Mouse (Mus musculus): ENCODE measurements around the gene Slc4a1ap. TPM values are rescaled to one million over a fixed set of nuclear protein-coding genes. Genes with fewer than 3 reads are reported as not detected.

Slc4a1ap gene
- polyA plus RNA-seq (2015; fragmentation: Nextera tagmentation; extraction: Ambion mirVana): 10.6 and 11.0 TPM in 2 replicates

- peak within 1 kb of the TSS; percentile 31; the same call in 1 of the 2 replicates for H3K27ac ChIP-seq (ENCODE audit: low read length)
- no peaks in the 10 kb centered on the region for H3K27me3 ChIP-seq (ENCODE audit: control insufficient read depth, insufficient read depth, low read depth, low read length)
- no peaks in the 10 kb centered on the region for H3K9me3 ChIP-seq (replicated peaks; ENCODE audit: control insufficient read depth, low read length)
- ATAC-seq (ENCODE audit: low read depth): peak; percentile 83
- peak within 1 kb of the TSS; percentile 86 for H3K9ac ChIP-seq (ENCODE audit: low read depth, low read length)
- peaks cover 13% of the 10 kb centered on the region for H3K4me1 ChIP-seq (ENCODE audit: control insufficient read depth, low read depth, low read length)
- peaks cover 10% of the 10 kb centered on the region for H3K36me3 ChIP-seq (ENCODE audit: control insufficient read depth, insufficient read depth)
- peak within 1 kb of the TSS; percentile 90 for H3K4me2 ChIP-seq (ENCODE audit: low read depth, low read length)
- WGBS (ENCODE audit: insufficient replicate concordance): under 1% methylated on average over 28 of the region's 28 CpGs
- peak within 1 kb of the TSS; percentile 91 for H3K4me3 ChIP-seq (ENCODE audit: low read depth, low read length)
Observed at GRCm38 (mm10) chr5:31526354-31527116, at the start of gene Slc4a1ap. TSS of gene Slc4a1ap (plus strand) at chr5:31526995.

- Histone ChIP-seq H3K36me3 (ENCODE audit: control insufficient read depth, insufficient read depth) (peaks cover 26% of the 10 kb centered on the region), H3K4me2 (ENCODE audit: low read depth, low read length) (no peak overlapping the region), H3K4me3 (ENCODE audit: low read depth, low read length) (no peak overlapping the region), H3K4me1 (ENCODE audit: control insufficient read depth, low read depth, low read length) (no peaks in the 10 kb centered on the region), H3K27me3 (ENCODE audit: control insufficient read depth, insufficient read depth, low read depth, low read length) (no peaks in the 10 kb centered on the region), H3K9me3 (replicated peaks; ENCODE audit: control insufficient read depth, low read length) (no peaks in the 10 kb centered on the region), H3K27ac (ENCODE audit: low read length) (no peak overlapping the region), H3K9ac (ENCODE audit: low read depth, low read length) (no peak overlapping the region)
- no peak for ATAC-seq (ENCODE audit: low read depth)
- WGBS (ENCODE audit: insufficient replicate concordance): 80% methylated on average over 4 of the region's 4 CpGs
Observed at GRCm38 (mm10) chr5:31480536-31480935, 46.3 kb upstream of the Slc4a1ap start.

GRCm38 (mm10) chr5:31485440-31485839, 41.4 kb upstream of the Slc4a1ap start, which contains the start of gene 4930548H24Rik:
TSS of gene 4930548H24Rik (plus strand) at chr5:31485740.
- Histone ChIP-seq H3K9me3 (replicated peaks; ENCODE audit: control insufficient read depth, low read length) (no peaks in the 10 kb centered on the region), H3K36me3 (ENCODE audit: control insufficient read depth, insufficient read depth) (peaks cover 3% of the 10 kb centered on the region; the same call in 1 of the 2 replicates), H3K4me2 (ENCODE audit: low read depth, low read length) (no peak within 1 kb of the TSS), H3K4me1 (ENCODE audit: control insufficient read depth, low read depth, low read length) (no peaks in the 10 kb centered on the region), H3K4me3 (ENCODE audit: low read depth, low read length) (no peak within 1 kb of the TSS), H3K27me3 (ENCODE audit: control insufficient read depth, insufficient read depth, low read depth, low read length) (no peaks in the 10 kb centered on the region), H3K9ac (ENCODE audit: low read depth, low read length) (no peak within 1 kb of the TSS), H3K27ac (ENCODE audit: low read length) (no peak within 1 kb of the TSS)
- WGBS (ENCODE audit: insufficient replicate concordance): 72% methylated on average over 3 of the region's 3 CpGs
- no peak for ATAC-seq (ENCODE audit: low read depth)

- H3K9me3 ChIP-seq (replicated peaks; ENCODE audit: control insufficient read depth, low read length): no peaks in the 10 kb centered on the region
- no peaks in the 10 kb centered on the region for H3K4me1 ChIP-seq (ENCODE audit: control insufficient read depth, low read depth, low read length)
- no peak for ATAC-seq (ENCODE audit: low read depth)
- no peak overlapping the region for H3K4me3 ChIP-seq (ENCODE audit: low read depth, low read length)
- H3K9ac ChIP-seq (ENCODE audit: low read depth, low read length): no peak overlapping the region
- H3K27me3 ChIP-seq (ENCODE audit: control insufficient read depth, insufficient read depth, low read depth, low read length): no peaks in the 10 kb centered on the region
- no peak overlapping the region for H3K27ac ChIP-seq (ENCODE audit: low read length)
- H3K4me2 ChIP-seq (ENCODE audit: low read depth, low read length): no peak overlapping the region
- no peaks in the 10 kb centered on the region for H3K36me3 ChIP-seq (ENCODE audit: control insufficient read depth, insufficient read depth)
- 61% methylated on average over 3 of the region's 3 CpGs for WGBS (ENCODE audit: insufficient replicate concordance)
Observed at GRCm38 (mm10) chr5:31487889-31488288, 38.9 kb upstream of the Slc4a1ap start.

GRCm38 (mm10) chr5:31489116-31489769, 37.6 kb upstream of the Slc4a1ap start:
- WGBS (ENCODE audit: insufficient replicate concordance): 53% methylated on average over 7 of the region's 7 CpGs

GRCm38 (mm10) chr5:31492031-31492430, 34.8 kb upstream of the Slc4a1ap start:
- peaks cover 3% of the 10 kb centered on the region; the same call in 1 of the 2 replicates for H3K36me3 ChIP-seq (ENCODE audit: control insufficient read depth, insufficient read depth)
- peaks cover 11% of the 10 kb centered on the region for H3K4me1 ChIP-seq (ENCODE audit: control insufficient read depth, low read depth, low read length)
- no peak overlapping the region for H3K4me3 ChIP-seq (ENCODE audit: low read depth, low read length)
- 0 out of 2 replicates have a peak, but pooled peaks cover 2% of the 10 kb centered on the region for H3K27me3 ChIP-seq (ENCODE audit: control insufficient read depth, insufficient read depth, low read depth, low read length)
- WGBS (ENCODE audit: insufficient replicate concordance): 58% methylated on average over 1 of the region's 1 CpGs
- H3K27ac ChIP-seq (ENCODE audit: low read length): no peak overlapping the region
- no peak overlapping the region for H3K4me2 ChIP-seq (ENCODE audit: low read depth, low read length)
- H3K9ac ChIP-seq (ENCODE audit: low read depth, low read length): no peak overlapping the region
- ATAC-seq (ENCODE audit: low read depth): no peak
- no peaks in the 10 kb centered on the region for H3K9me3 ChIP-seq (replicated peaks; ENCODE audit: control insufficient read depth, low read length)

More at GRCm38 (mm10) chr5:31489116-31489769, 37.6 kb upstream of the Slc4a1ap start:
- H3K27ac ChIP-seq (ENCODE audit: low read length): no peak overlapping the region
- no peak overlapping the region for H3K4me2 ChIP-seq (ENCODE audit: low read depth, low read length)
- H3K27me3 ChIP-seq (ENCODE audit: control insufficient read depth, insufficient read depth, low read depth, low read length): 0 out of 2 replicates have a peak, but pooled peaks cover 2% of the 10 kb centered on the region
- no peak overlapping the region for H3K9ac ChIP-seq (ENCODE audit: low read depth, low read length)
- no peaks in the 10 kb centered on the region for H3K9me3 ChIP-seq (replicated peaks; ENCODE audit: control insufficient read depth, low read length)
- ATAC-seq (ENCODE audit: low read depth): no peak
- peaks cover 3% of the 10 kb centered on the region for H3K4me1 ChIP-seq (ENCODE audit: control insufficient read depth, low read depth, low read length)
- H3K4me3 ChIP-seq (ENCODE audit: low read depth, low read length): no peak overlapping the region
- H3K36me3 ChIP-seq (ENCODE audit: control insufficient read depth, insufficient read depth): no peaks in the 10 kb centered on the region

GRCm38 (mm10) chr5:31494513-31495297, 32.1 kb upstream of the Slc4a1ap start, which contains the start of gene Gpn1:
TSS of gene Gpn1 (plus strand) at chr5:31494741.
- H3K9ac ChIP-seq (ENCODE audit: low read depth, low read length): peak within 1 kb of the TSS; percentile 74
- 0 out of 2 replicates have a peak, but pooled peaks cover 2% of the 10 kb centered on the region for H3K27me3 ChIP-seq (ENCODE audit: control insufficient read depth, insufficient read depth, low read depth, low read length)
- WGBS (ENCODE audit: insufficient replicate concordance): under 1% methylated on average over 49 of the region's 49 CpGs
- H3K27ac ChIP-seq (ENCODE audit: low read length): no peak within 1 kb of the TSS
- no peaks in the 10 kb centered on the region for H3K9me3 ChIP-seq (replicated peaks; ENCODE audit: control insufficient read depth, low read length)
- ATAC-seq (ENCODE audit: low read depth): peak; percentile 100
- peaks cover 3% of the 10 kb centered on the region; the same call in 1 of the 2 replicates for H3K36me3 ChIP-seq (ENCODE audit: control insufficient read depth, insufficient read depth)
- peak within 1 kb of the TSS; percentile 84 for H3K4me3 ChIP-seq (ENCODE audit: low read depth, low read length)
- H3K4me2 ChIP-seq (ENCODE audit: low read depth, low read length): peak within 1 kb of the TSS; percentile 94
- H3K4me1 ChIP-seq (ENCODE audit: control insufficient read depth, low read depth, low read length): peaks cover 11% of the 10 kb centered on the region

- ATAC-seq (ENCODE audit: low read depth): no peak
- H3K9ac ChIP-seq (ENCODE audit: low read depth, low read length): no peak overlapping the region
- 75% methylated on average over 10 of the region's 10 CpGs for WGBS (ENCODE audit: insufficient replicate concordance)
- H3K4me1 ChIP-seq (ENCODE audit: control insufficient read depth, low read depth, low read length): no peaks in the 10 kb centered on the region
- no peaks in the 10 kb centered on the region for H3K27me3 ChIP-seq (ENCODE audit: control insufficient read depth, insufficient read depth, low read depth, low read length)
- H3K4me2 ChIP-seq (ENCODE audit: low read depth, low read length): no peak overlapping the region
- H3K9me3 ChIP-seq (replicated peaks; ENCODE audit: control insufficient read depth, low read length): no peaks in the 10 kb centered on the region
- H3K36me3 ChIP-seq (ENCODE audit: control insufficient read depth, insufficient read depth): peaks cover 17% of the 10 kb centered on the region
- no peak overlapping the region for H3K4me3 ChIP-seq (ENCODE audit: low read depth, low read length)
- H3K27ac ChIP-seq (ENCODE audit: low read length): no peak overlapping the region
Observed at GRCm38 (mm10) chr5:31504843-31505242, 22.0 kb upstream of the Slc4a1ap start.

All from liver, embryonic 16.5 days (tissue).